Mouse (Mus musculus) liver, embryonic 14.5 days (tissue): ENCODE measurements at regions not wholly inside any gene's neighbourhood (a gene's known extent, or its start where the extent isn't known, plus 50 kb on each side); places are given as distances from the start of the nearest gene placed in this dataset.

Experiments
- CTCF ChIP-seq: IDR thresholded peaks from 2 replicates; pipeline ENCODE4 v1.5.1; 2016; ENCODE audit warnings: antibody characterized with exemption, low read depth, control low read depth
- EP300 ChIP-seq: IDR thresholded peaks from 2 replicates; pipeline ENCODE4 v1.6.1; 2016; ENCODE audit warnings: antibody characterized with exemption, low read depth

GRCm38 (mm10) chr12:78097692-78098091 is 96.3 kb upstream of the Gm6657 start:
- TF ChIP-seq EP300 (no peak), CTCF (no peak)
